ENCODE assay signal across 8 mouse cellular contexts in the genomic region with DNA sequence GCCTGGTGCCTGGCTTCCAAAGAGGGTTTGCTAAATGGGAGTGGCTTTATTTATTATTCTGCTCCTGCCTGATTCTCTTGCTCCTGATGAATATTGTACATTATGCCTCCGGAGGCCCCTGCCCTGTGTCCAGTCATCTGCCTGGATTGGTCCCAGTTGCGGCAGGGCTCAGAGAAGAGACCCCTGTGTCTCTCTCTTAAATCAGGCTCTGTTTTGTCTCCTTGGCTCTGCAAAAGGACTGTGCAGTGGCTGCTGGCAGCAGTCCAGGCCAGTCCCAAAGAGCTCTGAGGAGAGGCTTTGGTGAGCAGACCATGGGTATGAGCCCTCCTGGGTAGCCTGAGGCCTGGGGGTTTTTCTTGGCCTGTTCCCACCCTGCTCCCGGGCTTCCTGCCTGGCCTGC.
A peak's percentile ranks its signal among the peaks of the same experiment; 100 is the strongest.
DNase-seq lines count a peak whose midpoint lies in the region; ATAC-seq lines count a peak whose summit lies in the region.

No protein-coding gene starts in this region.

- H3K27me3 ChIP-seq in limb, embryonic 13.5 days, result no peaks in the 10 kb centered on the region

- no peak overlapping the region for H3K4me3 ChIP-seq in limb, embryonic 13.5 days

- peak; percentile 59; the same call in 1 of the 2 replicates for ATAC-seq in limb, embryonic 13.5 days (ENCODE audit: low FRiP score, low read depth)
- ATAC-seq in erythroid progenitor cell, adult 5-6 weeks (replicated peaks; ENCODE audit: low FRiP score, poor library complexity, severe bottlenecking), result no peak

- 48% methylated on average over 3 of the region's 3 CpGs for WGBS in limb, embryonic 13.5 days

- no peaks in the 10 kb centered on the region for H3K36me3 ChIP-seq in limb, embryonic 13.5 days

- H3K4me2 ChIP-seq in limb, embryonic 13.5 days (replicated peaks), result no peak overlapping the region

- peak; percentile 67 for DNase-seq in adrenal gland, postnatal 10 days
- no peak for DNase-seq in adrenal gland, postnatal 4 days (ENCODE audit: low spot score in 2 of 2)
- DNase-seq in urinary bladder, postnatal 36 days (ENCODE audit: low spot score in 2 of 2), result peak; percentile 7 to 27
- no peak for DNase-seq in urinary bladder, postnatal 10 days (ENCODE audit: low spot score)
- peak; percentile 33 to 50 for DNase-seq in heart, postnatal 36 days
- DNase-seq in retina, postnatal 1 day, result no peak

- H3K9ac ChIP-seq in limb, embryonic 13.5 days, result no peak overlapping the region

- peak overlapping the region; percentile 40 for H3K27ac ChIP-seq in limb, embryonic 13.5 days

- no peaks in the 10 kb centered on the region for H3K9me3 ChIP-seq in limb, embryonic 13.5 days

- peaks cover 15% of the 10 kb centered on the region for H3K4me1 ChIP-seq in limb, embryonic 13.5 days

- intact Hi-C loops in heart, postnatal 36 days (cut with DNase I), result no loop called here

Comparison
In these comparisons a context has a peak if more than half of its experiments do, and no peak if none do; other contexts are left out.
1. DNase-seq: peak in adrenal gland, postnatal 10 days (single experiment), urinary bladder, postnatal 36 days (2 of 2) and heart, postnatal 36 days (2 of 2); none in adrenal gland, postnatal 4 days (0 of 2), urinary bladder, postnatal 10 days (single experiment) and retina, postnatal 1 day (single experiment).